Mouse (Mus musculus) thymus, postnatal 25 days (tissue): ENCODE measurements around the gene Kcnmb1.
A peak's percentile ranks its signal among the peaks of the same experiment; 100 is the strongest.

Experiments
- DNase-seq: peaks from one replicate; pipeline ENCODE4 v3.0.0; 2022

Gene Kcnmb1

DNA sequence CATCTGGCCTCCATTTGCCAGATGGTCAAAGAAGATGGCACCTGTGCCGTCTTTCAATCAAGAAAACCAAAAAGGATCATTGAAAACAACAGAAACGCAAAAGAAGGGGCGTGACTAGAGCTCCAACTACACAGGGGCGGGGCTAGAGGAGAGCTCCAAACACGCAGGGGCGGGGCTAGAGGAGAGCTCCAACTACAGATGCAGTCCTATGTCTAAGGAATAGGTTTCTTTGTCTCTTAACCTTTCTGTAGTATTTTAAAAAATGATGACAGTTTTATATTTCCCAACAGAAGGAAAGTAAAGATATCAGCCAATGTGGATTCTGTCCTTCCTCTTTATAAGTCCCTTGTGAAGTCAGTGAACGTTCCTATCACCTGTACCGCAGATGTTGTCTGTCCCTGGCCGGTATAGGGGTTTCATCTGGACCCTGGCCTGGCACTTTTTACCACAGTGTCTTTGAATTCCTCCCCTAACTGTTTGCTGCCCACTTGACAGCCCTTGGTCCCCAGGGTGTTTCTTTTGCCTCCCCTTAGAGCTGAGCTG lies 18.0 kb upstream of the Kcnmb1 start:
- DNase-seq, result no peak

DNA sequence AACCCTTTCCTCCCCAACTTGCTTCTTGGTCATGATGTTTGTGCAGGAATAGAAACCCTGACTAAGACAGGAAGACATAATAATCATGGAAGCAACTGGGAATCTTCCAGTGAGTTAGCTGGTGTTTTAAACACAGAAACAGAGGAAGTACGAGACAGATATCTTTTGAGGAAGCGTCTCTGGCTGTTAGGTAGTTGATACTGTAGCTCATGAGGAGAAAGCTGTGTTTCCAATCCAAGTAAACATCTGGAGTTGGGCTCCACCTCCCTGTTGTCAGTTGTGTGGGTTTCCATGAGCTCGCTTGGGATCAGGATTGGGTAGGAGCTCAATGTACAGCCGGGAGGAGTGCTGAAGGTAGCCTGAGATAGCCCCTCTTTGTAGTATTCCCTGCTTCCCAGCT lies 16.3 kb upstream of the Kcnmb1 start:
- no peak for DNase-seq

DNA sequence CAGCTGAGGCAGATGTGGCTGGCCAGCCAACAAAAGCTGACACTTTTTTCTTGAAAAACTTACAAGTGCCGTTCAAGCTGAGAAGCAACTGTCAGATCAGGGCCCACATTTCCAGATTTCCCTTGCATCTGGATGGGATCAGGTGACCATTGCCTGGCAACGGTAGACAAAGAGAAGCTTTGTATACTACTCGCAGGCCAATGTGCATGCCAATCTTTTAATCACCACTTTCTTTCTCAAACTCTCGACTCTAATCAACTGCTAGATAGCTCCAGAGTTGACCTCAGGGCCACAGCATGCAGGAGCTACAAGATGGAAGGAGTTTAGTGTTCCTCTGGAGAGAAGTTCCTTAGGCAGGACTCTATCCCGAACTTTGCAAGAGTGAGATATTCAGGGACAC lies 11.7 kb upstream of the Kcnmb1 start:
- DNase-seq, result no peak

DNA sequence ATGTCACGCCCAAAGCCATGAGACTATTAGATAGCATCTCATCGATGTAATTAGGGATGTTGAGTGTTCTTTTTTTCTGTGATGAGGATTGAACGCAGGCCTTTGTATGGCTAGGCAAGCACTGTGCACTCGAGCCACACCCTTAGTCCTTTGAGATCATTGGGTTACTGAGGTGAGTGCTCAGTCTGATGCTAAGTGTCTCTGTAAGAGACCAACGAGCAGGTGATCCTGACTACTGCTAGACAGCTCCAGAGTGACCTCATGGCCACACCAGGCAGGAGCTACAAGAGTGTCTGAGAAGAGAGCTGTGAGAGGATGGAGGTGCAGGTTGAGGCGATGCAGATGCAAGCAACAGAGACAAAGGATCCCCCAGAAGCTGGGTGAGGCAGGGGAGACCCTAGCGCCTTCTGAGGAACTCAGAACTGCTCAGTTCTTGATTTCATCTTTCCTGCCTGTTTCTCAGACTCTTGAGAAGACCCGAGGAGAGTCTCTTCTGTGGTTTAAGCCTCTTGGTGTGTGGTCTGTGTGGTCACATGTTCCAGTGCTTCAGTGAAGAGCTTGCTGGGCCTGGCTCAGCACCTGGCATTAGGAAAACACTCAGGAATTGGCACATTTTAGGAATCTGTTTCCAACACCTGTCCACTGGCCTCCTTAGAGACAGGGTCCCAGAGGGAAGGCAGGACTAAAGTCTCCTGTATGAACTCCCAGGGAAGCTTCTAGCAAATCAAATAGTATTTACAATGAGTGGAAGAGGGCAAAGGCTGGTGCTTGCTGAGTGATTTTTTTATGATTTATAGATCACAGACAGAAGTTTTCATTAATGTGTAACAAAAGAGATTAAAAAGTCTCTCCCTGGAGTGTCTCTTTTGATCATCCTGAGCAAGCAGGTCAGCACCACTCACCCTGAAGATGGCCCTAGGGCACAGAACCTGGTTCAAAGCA lies 10.9 kb upstream of the Kcnmb1 start:
- no peak for DNase-seq

DNA sequence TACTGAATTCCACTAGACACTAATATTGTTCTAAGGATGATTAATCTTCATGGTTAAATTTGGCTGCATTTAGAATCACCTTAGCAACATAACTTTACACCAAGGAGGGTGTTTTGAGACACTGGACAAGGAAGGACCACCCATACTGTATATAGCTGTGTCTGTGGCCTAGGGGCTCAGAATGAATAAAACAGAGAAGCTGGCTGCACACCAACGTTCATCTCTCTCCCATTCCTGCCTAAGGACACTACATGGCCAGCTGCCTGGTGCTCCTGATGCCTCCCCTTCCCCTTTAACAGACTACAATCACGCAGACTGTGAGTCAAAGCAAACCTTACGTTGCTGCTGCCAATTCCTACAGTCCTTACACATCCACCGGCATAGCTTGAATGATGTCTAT lies 6.8 kb upstream of the Kcnmb1 start:
- DNase-seq, result no peak

DNA sequence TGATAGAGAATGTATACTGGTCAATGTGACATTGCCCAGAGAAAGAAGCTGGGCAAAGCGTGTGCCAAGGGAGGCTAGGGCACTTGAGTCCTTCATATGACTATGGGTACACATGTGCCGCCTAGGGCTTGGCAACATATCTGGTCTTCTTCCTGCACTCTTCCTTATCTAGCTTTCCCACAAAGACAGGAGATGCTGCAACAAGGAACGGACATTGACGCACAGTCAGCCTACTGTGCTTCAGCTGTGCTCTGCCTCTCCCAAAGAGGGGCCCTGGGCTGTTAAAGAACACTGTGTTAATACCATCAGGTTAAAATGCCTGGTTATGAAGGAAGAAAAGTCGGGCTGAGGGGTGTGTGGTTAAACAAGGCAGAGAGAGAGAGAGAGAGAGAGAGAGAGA lies 6.2 kb upstream of the Kcnmb1 start:
- no peak for DNase-seq

DNA sequence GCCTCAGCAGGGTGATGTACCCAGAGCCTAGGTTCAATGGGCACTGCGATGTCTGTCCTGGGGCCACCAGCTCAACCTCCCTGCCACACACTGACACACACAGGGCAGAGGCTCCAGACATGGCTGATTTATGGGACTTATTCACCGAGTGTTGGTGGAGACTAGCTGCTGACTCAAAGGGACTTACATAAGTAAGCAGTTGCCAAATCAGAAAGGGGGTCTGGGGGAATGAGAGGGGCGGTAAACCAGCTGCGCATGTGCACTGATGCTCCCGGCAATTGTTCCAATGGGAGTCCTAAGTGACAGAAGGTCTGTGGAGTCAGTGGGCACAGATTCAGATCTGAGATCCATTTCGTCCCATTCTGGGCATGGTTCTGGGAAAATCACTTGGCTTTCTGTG lies 5.2 kb upstream of the Kcnmb1 start:
- DNase-seq, result no peak

DNA sequence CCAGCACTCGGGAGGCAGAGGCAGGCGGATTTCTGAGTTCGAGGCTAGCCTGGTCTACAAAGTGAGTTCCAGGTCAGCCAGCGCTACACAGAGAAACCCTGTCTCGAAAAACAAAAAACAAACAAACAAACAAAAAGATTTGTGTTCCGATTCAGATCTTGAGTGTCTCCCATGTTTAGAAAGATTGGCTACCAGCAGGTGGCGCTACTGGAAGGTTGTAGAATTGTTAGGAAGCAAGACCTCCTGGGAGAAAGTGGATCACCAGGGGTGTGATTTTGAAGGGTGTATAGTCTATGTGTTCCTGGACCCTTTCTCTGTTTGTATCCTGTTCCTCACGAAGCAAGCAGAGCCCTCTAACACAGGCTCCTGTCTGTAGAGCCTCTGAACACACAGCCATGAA lies 4.1 kb upstream of the Kcnmb1 start:
- DNase-seq, result peak; percentile 65

DNA sequence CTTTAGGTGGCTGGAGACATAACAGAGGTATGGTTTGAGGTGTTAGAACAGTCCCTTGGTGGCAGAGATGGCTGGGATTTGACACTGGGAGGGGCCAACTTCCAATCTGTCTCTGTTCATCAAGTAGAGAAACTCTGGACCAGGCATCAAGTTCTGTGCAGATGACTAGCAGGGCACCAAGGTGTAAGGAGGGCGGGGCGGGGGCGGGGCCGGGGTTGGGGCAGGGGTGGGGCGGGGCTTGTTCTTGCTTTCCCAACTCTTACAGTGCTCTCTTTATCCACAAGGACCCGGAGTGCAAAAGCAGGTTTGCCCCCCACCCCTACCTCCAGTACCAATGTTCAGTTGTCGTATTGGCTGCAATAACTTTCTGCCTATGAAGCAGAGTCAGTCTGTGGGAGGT lies 635 bp upstream of the Kcnmb1 start:
- DNase-seq, result no peak

DNA sequence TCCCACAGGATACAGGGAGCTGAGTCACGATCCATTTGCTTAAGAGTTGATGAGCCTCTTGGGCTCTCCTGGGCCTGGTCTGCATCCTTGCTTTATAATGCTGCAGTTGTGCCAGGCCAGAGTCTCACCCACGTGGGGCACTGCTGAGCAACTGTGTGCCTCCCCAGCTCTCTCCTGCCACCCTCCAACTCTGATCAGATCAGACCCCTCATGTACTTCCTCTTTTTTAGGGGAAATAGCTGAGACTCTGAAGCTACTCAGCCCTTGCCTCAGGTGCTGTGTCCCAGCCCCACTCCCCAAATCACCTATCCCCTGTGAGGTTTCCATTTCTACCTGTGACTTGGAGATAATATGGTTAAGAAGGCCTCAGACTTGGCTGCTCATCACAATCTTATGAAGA lies 2.6 kb downstream of the Kcnmb1 start:
- DNase-seq, result peak; percentile 22

DNA sequence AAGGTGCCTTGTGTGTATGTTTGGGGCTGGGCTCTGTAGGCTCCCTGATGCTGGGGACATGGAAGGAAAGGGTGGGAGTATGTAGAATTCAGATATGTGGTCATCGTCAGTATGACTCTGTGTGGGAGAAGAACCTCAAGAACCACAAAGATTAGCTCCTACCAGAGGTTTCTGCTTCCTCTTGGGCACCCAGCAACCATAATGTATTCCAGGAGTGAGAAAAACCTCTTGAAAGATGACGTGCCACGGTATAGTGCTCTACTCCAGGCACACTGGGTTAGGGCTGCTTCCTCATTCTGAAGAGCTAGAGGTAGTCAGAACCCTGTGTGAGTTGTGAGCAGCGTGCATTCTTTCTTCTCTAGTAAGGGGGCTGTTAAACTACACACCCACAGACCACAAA lies 4.9 kb downstream of the Kcnmb1 start:
- no peak for DNase-seq

DNA sequence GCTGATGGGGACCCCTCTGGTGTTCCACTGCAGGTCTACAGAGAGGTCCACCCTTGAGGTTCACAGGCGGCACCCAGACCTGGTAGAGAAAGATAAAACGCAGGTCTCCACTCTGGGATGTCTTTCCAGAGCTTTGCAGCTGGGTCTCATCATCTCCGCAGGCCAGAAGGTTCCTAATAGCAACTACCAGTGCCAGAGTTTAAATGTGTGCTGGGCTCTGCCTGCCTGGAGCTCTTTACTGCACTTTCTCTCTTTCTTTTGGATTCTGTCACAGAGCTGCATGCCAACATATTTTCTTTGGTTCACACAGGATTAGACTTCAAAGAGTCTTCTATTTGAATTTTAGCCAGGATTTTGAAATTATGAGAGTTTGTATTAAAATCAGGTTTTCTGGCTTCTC lies 6.4 kb downstream of the Kcnmb1 start:
- no peak for DNase-seq

DNA sequence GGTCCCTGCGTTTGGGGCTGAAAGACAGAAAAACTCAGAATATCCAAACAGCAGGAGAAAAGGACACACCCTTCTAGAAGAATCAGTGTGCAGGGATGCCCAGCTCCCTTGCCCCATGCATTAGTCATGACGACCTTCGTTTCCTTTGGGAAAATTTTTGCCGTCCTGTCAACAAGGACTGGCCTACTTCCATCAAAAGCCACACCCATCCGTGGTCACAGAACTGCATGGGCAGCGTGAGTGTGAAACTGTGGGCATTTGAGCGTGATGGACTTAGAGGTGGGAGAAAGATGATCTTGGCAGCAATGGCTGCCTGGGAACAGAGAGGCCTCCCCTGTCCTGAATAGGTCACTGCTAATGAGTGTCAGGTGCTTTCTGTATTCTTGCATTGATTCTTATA lies 9.3 kb downstream of the Kcnmb1 start:
- DNase-seq, result no peak

DNA sequence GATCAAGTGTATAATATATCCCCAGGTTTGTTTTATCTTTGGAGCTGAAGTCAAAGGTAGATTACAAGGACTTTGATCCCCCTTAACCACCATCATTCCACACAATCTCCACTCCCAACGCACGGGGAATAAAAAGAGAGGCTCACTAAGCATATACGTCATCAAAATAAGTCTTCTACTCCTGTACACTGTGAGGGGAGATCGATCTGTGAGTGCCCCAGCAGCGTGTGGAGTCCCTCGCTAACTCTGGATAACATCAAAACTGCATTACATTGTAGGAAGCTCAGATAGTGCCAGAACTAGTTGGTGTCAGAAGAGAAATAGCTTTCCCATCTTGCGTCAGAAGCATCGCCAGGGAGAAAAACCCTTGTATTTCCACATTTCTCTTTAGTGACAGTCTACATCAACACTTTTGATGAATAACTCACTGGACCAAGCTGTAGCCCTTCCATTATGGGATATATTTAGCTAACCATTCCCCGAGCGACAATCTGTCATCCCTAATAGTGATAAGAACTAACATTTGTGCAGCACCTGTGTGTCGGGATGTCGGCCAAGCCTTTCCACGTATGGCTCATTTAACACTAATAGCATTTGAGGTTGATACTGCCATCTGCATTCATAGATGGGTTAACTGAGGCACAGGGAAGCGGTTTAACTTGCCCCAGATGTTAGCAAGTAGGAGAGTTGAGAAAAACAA lies 11.7 kb downstream of the Kcnmb1 start:
- DNase-seq, result no peak

DNA sequence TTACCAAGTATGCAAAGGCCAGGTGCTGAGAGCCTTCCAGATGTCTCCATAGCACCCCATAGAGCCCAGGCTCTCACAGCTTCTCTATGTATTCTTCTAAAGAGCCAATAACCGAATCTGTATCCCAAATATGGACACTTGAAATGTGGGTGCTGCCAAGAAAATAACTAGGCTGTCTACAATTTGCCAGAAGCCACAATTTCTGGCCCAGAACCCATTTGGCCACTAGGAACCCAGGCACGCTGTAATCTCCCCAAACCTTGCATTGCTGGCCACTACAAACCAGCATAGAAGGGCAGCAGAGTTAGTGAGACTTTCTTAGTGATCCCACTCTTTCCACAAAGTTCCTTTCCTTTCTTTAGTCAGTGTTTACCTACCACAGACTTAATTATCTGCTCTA lies 12.3 kb downstream of the Kcnmb1 start:
- DNase-seq, result no peak

DNA sequence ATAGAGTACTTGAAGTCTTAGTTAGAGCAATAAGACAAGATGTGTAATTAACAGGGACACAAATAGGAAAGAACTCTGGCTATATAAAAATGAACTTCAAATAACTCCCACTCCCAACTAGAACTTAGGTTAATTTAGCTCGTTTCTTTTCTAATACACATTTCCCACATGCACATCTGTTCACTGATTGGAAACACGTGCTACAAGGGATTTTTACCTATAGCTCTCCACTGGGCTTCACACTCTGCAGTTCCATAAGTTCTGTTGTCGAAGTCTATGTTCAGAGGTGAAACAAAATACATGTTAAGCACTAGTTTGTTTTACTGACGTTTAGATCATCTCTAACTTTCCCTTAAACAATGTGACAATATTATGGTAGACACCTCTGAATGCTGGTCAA lies 17.3 kb downstream of the Kcnmb1 start:
- no peak for DNase-seq

DNA sequence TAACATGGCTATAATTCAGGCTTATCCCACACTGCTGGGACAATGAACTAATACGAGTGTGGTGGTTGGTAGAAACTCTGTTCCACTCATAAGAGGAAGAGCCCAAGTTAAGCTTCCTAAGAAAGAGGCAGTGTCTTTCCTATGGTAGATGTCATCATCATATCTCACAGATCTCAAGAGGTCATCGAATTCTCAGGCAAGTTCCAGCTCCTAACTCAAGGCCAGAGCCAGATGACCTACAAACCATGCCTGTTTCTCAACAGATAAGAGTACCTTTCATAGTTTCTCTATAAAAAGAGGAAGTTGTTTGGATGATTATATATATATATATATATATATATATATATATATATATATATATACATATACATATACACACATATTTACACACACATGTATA lies 23.7 kb downstream of the Kcnmb1 start:
- no peak for DNase-seq

DNA sequence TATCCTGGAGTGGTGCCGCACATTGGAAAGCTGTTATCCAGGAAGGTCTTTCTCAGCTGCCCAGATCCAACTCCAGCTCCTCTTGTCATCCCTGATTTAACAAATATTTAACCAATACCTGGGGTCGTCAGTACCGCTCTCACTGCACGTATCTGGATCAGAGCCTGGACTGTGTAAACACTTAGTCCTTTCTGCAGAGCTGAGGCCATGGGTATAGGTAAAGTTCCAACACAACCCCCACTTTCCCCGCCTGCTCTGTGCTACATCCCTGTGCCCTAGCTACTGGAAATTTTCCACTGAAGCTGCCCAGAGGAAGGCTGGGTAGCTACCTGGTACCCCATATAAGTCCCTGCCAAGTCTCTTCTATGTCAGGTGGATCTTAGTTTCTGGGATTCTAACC lies 27.2 kb downstream of the Kcnmb1 start:
- DNase-seq, result no peak

DNA sequence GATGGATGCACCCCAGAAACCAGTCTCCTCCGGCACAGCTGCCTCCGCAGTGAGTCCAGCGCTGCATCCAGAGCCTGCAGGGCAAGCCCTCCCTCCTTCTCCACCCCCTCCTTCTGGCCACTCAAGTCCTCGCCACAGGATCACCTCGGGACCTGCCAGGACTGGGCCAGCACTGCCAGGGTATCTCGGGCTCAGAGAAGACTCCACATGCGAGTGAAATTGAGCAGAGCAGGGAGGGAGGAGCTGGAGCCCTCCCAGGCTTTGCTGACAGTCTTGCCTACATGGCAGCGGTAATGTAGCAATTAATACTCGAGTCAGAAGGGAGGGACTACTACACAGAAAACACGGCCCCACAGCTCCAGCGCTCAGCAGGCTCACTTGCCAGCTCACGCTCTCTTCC lies 30.1 kb downstream of the Kcnmb1 start, which contains the start of gene Kcnip1:
Gene Kcnip1 (minus strand): TSS at position 215 of the 400 bp plus-strand sequence.
- no peak for DNase-seq

DNA sequence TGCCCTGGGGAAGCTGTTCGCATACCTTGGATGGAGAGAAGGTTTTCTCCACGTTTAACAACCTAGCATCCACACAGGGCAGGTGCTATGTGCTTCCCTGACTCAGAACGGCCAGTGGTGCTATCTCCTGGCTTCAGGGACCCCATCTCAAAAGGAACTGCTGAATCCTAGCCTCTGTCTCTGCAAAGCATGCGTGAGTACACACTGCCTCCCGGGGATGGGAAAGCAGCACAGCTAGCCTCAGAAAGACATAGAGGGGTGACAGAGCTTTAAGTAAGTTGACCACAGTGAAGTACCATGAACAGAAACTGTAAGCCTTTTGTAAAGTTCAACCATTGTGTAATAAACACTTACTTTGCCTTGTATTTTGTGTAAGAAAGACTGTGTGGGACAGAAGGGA lies 30.7 kb downstream of the Kcnmb1 start:
- DNase-seq, result no peak

DNA sequence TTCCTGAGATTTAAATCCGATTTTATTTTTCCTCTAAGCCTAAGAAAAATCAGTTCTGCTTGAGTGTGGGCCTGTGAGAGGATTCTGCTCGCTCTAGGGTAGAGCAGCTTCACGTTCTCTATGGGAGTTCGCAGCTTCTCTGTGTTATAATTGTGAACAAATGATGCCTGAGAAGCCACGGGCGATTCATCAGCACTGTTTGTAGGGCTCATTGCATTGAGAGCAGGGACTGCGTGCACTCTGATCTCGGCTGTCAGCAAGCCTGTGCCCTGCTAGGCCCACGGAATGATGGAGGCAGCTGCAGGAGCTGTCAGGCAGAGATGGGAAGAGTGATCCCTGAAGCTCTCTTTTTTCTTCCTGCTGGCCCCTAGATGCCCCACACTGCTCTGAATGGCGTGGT lies 35.4 kb downstream of the Kcnmb1 start:
- no peak for DNase-seq

DNA sequence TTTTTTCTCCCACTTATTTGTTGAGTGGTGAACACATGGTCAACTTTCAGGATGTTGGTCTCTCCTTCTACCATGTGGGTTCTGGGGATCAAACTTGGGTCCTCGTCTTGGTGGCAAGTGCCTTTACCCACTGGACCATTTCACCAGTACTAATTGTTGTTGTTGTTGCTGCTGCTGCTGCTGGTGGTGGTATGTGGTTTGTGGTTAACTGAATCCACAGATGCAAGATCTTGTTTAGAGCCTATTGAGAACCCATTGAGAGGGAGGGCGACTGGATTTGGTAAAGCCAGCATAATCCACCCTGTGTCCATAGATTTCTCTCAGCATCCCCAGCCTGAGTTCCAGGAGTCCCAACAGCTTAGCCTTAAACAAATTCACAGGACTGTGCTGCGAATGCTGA lies 37.6 kb downstream of the Kcnmb1 start:
- no peak for DNase-seq

DNA sequence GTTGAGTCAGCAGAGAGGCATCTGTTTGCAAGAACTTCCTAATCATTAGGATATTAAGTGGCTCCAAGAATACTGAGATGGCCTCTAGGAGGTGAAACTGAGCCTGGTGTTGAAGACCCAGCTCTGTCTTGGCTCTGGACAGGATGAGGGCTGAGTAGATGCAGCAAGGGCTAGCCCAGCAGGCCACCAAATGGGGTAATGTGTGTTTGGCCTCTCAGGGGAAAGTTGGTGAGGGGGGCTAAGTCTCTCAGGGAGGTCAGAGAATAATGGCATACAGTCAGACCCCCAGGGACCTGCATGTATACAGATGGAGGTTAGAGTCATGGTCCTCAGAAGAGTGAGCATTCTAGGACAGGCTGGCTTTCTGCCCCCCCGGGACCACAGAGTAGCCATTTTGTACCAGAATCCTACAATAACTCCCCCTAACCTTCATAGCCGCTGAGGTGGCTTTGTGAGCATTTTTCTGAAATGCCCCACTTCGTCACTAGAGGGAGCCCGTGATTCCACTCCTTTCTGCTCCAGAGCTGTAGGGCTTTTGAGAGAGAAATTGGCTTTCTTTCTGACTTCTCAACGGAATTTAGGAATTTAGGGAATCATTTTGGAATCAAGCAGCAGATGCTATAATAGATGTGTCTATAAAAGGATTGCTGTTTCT lies 39.3 kb downstream of the Kcnmb1 start:
- peak; percentile 82 for DNase-seq

DNA sequence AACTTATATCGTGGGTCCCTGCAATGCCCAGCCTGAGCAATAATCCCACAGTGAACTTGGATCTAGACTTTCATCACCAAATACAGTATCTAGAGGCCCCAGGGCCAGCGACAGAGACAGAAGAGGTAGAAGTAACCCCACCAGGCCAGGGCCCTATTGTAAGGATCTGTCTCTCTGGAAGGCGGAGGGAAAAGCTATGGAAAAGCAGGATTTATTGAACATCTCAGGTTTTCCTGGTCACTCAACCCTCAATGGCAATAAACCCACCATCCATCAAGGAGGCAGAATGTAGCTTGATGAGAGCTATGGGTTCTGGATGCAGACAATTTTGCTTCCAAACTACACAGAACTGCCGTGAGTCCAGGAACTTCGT lies 39.8 kb downstream of the Kcnmb1 start:
- DNase-seq, result no peak
